Comparison of ENCODE assay signal across 17 mouse cellular contexts in the genomic region with DNA sequence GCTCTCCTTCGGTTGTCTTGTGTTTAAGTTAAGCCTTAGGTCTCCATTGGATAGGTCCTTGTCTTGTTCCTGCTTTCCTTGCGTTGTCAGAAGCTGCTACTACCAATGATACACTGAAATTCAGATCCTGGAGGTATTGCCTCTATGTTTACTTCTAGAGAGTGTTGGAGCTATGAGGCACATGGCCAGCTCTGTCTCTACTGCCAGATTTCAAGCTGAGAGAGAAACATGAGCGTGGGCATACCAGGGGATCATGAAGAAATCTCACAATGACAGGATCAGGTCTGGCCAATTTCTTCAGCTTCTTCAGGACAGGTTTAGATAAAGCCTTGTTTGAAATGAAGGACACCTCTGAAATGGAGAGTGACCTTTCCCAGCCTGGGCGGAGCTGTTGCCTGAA. TPM values are rescaled to one million over a fixed set of nuclear protein-coding genes. Genes with fewer than 3 reads are reported as not detected.
DNase-seq lines count a peak whose midpoint lies in the region.
"Had no signal": no experiment of that assay in that cellular context is flagged by ENCODE, and none has a peak within 500 bp of the region (broad histone marks: within the 10 kb centered on the region; RNA-seq: fewer than 3 reads in every experiment).

No protein-coding gene starts in this region.

- intact Hi-C loops in heart, postnatal 10 days (cut with DNase I), result no loop called here

- DNase-seq in heart, adult 11 months, result peak; percentile 37
- DNase-seq in heart, postnatal 10 days, result no peak
- DNase-seq in brain, adult 2 months (ENCODE audit: low read depth, low spot score), result peak; percentile 56
- DNase-seq in telencephalon, adult 2 months (ENCODE audit: low read depth, low spot score), result peak; percentile 44
- no peak for DNase-seq in right cerebral cortex, postnatal 14 days
- DNase-seq: adrenal gland, adult 2 months; adrenal gland, postnatal 10 days; adrenal gland, postnatal 36 days; cerebellum, adult 11 months; cerebellum, adult 18-20 months; cerebellum, adult 8-10 months; cerebellum, adult 9-11 months; cerebellum, postnatal 36 days; embryo, embryonic 11 days had no signal

RNA-seq across cellular contexts. Expression of a gene that starts 19.1 kb away (rescaled TPM):
- total RNA-seq in heart, postnatal 10 days (2021), result not detected
- total RNA-seq: adrenal gland, adult 2 months; adrenal gland, postnatal 10 days; adrenal gland, postnatal 36 days; common myeloid progenitor, adult 5-6 weeks; ES-E14; MEL had no signal

RNA-seq across cellular contexts. Expression of a gene that starts 23.5 kb away (rescaled TPM):
- under 1 TPM; 0.64 to 0.65 TPM for total RNA-seq in heart, postnatal 10 days (2021)
- total RNA-seq: MEL had no signal

Comparison
In these comparisons a context has a peak if more than half of its experiments do, and no peak if none do; other contexts are left out.
1. DNase-seq: peak in heart, adult 11 months (single experiment), brain, adult 2 months (single experiment) and telencephalon, adult 2 months (single experiment); none in heart, postnatal 10 days (0 of 2) and right cerebral cortex, postnatal 14 days (single experiment).